In genomic region chr9:105876124-105876523, GRCm38 (mm10) we compare ENCODE assay signal across 24 mouse cellular contexts. TPM values are rescaled to one million over a fixed set of nuclear protein-coding genes. Genes with fewer than 3 reads are reported as not detected.
DNase-seq lines count a peak whose midpoint lies in the region; ATAC-seq and TF ChIP-seq lines count a peak whose summit lies in the region.
"Had no signal": no experiment of that assay in that cellular context is flagged by ENCODE, and none has a peak within 500 bp of the region (broad histone marks: within the 10 kb centered on the region; RNA-seq: fewer than 3 reads in every experiment).

No protein-coding gene starts in this region.

- no peaks in the 10 kb centered on the region for H3K36me3 ChIP-seq in midbrain, embryonic 14.5 days (ENCODE audit: control insufficient read depth, insufficient read depth, low read length)
- no peaks in the 10 kb centered on the region for H3K36me3 ChIP-seq in midbrain, embryonic 13.5 days
- H3K36me3 ChIP-seq in CH12.LX (replicated peaks in 1 of 2; ENCODE audit: control insufficient read depth in 1 of 2, insufficient read depth in 1 of 2, low read length in 1 of 2): no peaks in the 10 kb centered on the region
- no peaks in the 10 kb centered on the region for H3K36me3 ChIP-seq in kidney, adult 2 months (ENCODE audit: control insufficient read depth, insufficient read depth, low read length)
- H3K36me3 ChIP-seq: embryonic facial prominence, embryonic 12.5 days; G1E; heart, embryonic 12.5 days; hindbrain, embryonic 12.5 days had no signal

- peak; percentile 11 for DNase-seq in embryo, embryonic 10 days (ENCODE audit: low spot score)
- DNase-seq in embryo, embryonic 10.5 days (ENCODE audit: low spot score): no peak
- peak; percentile 23 for DNase-seq in midbrain, embryonic 14.5 days
- DNase-seq in CH12.LX (ENCODE audit: extremely low read depth) (no peak), ZHBTc4 (ENCODE audit: low read depth, low spot score) (peak; percentile 19)
- DNase-seq in kidney, postnatal 4 days: no peak
- DNase-seq in kidney, adult 2 months: no peak
- DNase-seq: adrenal gland, postnatal 14 days; B cell, adult 2 months; cerebellum, adult 18-20 months; cerebellum, adult 9-11 months; cerebellum, postnatal 36 days; embryo, embryonic 11 days; forebrain, postnatal 0 days; gastrocnemius, postnatal 14 days; heart, adult 2 months had no signal

- no peak overlapping the region for H3K4me3 ChIP-seq in midbrain, embryonic 14.5 days (replicated peaks; ENCODE audit: low read depth, low read length)
- no peak overlapping the region for H3K4me3 ChIP-seq in midbrain, embryonic 13.5 days (replicated peaks)
- no peak overlapping the region for H3K4me3 ChIP-seq in CH12.LX (replicated peaks in 1 of 3; ENCODE audit: low read depth in 2 of 3, low read length in 2 of 3, poor library complexity in 1 of 3)
- H3K4me3 ChIP-seq in kidney, adult 2 months (ENCODE audit: insufficient read depth, low read depth, low read length): no peak overlapping the region
- H3K4me3 ChIP-seq: embryonic facial prominence, embryonic 12.5 days; forebrain, embryonic 13.5 days; heart, adult 2 months; heart, embryonic 12.5 days; hindbrain, embryonic 12.5 days had no signal

- TF ChIP-seq RAD21 in CH12.LX (IDR thresholded peaks at IDR 0.05; ENCODE audit: low read depth, low read length): no peak

- H3K79me2 ChIP-seq in CH12.LX (replicated peaks; ENCODE audit: control insufficient read depth, extremely low read depth, insufficient read depth, poor library complexity, severe bottlenecking): no peaks in the 10 kb centered on the region

- no peak overlapping the region for H3K9ac ChIP-seq in midbrain, embryonic 14.5 days (replicated peaks; ENCODE audit: low read length)
- H3K9ac ChIP-seq in midbrain, embryonic 13.5 days (replicated peaks): no peak overlapping the region
- no peak overlapping the region for H3K9ac ChIP-seq in CH12.LX (ENCODE audit: insufficient read depth, low read depth)
- H3K9ac ChIP-seq: embryonic facial prominence, embryonic 12.5 days; forebrain, embryonic 13.5 days; forebrain, postnatal 0 days; heart, embryonic 12.5 days; hindbrain, embryonic 12.5 days had no signal

- H3K27me3 ChIP-seq in midbrain, embryonic 14.5 days (ENCODE audit: control insufficient read depth, insufficient read depth, low read length): no peaks in the 10 kb centered on the region
- no peaks in the 10 kb centered on the region for H3K27me3 ChIP-seq in midbrain, embryonic 13.5 days
- H3K27me3 ChIP-seq in CH12.LX (replicated peaks): peaks cover 58% of the 10 kb centered on the region
- no peaks in the 10 kb centered on the region for H3K27me3 ChIP-seq in kidney, adult 2 months (replicated peaks; ENCODE audit: control insufficient read depth, insufficient read depth, low read length)
- H3K27me3 ChIP-seq: embryonic facial prominence, embryonic 12.5 days; forebrain, embryonic 13.5 days; heart, embryonic 12.5 days; hindbrain, embryonic 12.5 days had no signal

- TF ChIP-seq CTCF in CH12.LX (conservative IDR thresholded peaks at IDR 0.05 in 1 of 2, IDR thresholded peaks at IDR 0.05 in 1 of 2; ENCODE audit: low read depth in 2 of 2, low read length in 2 of 2): no peak
- TF ChIP-seq CTCF in kidney, adult 2 months (conservative IDR thresholded peaks at IDR 0.05; ENCODE audit: insufficient read depth, insufficient read length, low read depth, low read length): no peak

- no peak for ATAC-seq in midbrain, embryonic 14.5 days (ENCODE audit: low FRiP score, low TSS enrichment)
- no peak for ATAC-seq in midbrain, embryonic 13.5 days
- ATAC-seq: activated CD4-positive, CD25-positive, alpha-beta regulatory T cell, adult 4 months; forebrain, embryonic 13.5 days; forebrain, postnatal 0 days; intestine, embryonic 16.5 days had no signal

- TF ChIP-seq POLR2A in CH12.LX (IDR thresholded peaks at IDR 0.05; ENCODE audit: low read depth, low read length): no peak
- TF ChIP-seq POLR2A in kidney, adult 2 months (IDR thresholded peaks at IDR 0.05; ENCODE audit: low read depth, low read length): no peak

- no peak for TF ChIP-seq EP300 in CH12.LX (IDR thresholded peaks at IDR 0.05; ENCODE audit: low read length)

- 84% methylated on average over 4 of the region's 4 CpGs for WGBS in midbrain, embryonic 14.5 days
- 87% methylated on average over 4 of the region's 4 CpGs for WGBS in midbrain, embryonic 13.5 days
- WGBS in kidney, adult 2 months: 89% methylated on average over 4 of the region's 4 CpGs

- no peaks in the 10 kb centered on the region for H3K4me1 ChIP-seq in midbrain, embryonic 14.5 days (ENCODE audit: control insufficient read depth, insufficient read depth, low read length)
- H3K4me1 ChIP-seq in midbrain, embryonic 13.5 days (replicated peaks): no peaks in the 10 kb centered on the region
- H3K4me1 ChIP-seq in CH12.LX (ENCODE audit: control insufficient read depth in 1 of 2, insufficient read depth in 2 of 2): no peaks in the 10 kb centered on the region
- no peaks in the 10 kb centered on the region for H3K4me1 ChIP-seq in kidney, adult 2 months (ENCODE audit: control insufficient read depth, insufficient read depth, low read length)
- H3K4me1 ChIP-seq: embryonic facial prominence, embryonic 12.5 days; forebrain, embryonic 13.5 days; hindbrain, embryonic 12.5 days had no signal

- dilution Hi-C loops in CH12.LX (cut with MboI; ENCODE audit: extremely low pct_ligation_motif_present, extremely low pct_unique_long_range_greater_than_20kb, low sequenced_read_pairs): no loop called here

- H3K4me2 ChIP-seq in midbrain, embryonic 14.5 days (ENCODE audit: low read length): no peak overlapping the region
- H3K4me2 ChIP-seq in midbrain, embryonic 13.5 days (replicated peaks): no peak overlapping the region
- H3K4me2 ChIP-seq in CH12.LX (ENCODE audit: insufficient read depth, low read depth, poor library complexity, severe bottlenecking): no peak overlapping the region
- H3K4me2 ChIP-seq: embryonic facial prominence, embryonic 12.5 days; forebrain, embryonic 13.5 days; heart, embryonic 12.5 days; hindbrain, embryonic 12.5 days had no signal

- in situ Hi-C loops in CH12.LX (cut with MboI; ENCODE audit: low pct_ligation_motif_present, low pct_unique_long_range_greater_than_20kb, low sequenced_read_pairs): no loop called here

- H3K27ac ChIP-seq in midbrain, embryonic 14.5 days (replicated peaks; ENCODE audit: low read depth, low read length): no peak overlapping the region
- no peak overlapping the region for H3K27ac ChIP-seq in midbrain, embryonic 13.5 days
- H3K27ac ChIP-seq in CH12.LX (ENCODE audit: insufficient read depth, low read depth): no peak overlapping the region
- no peak overlapping the region for H3K27ac ChIP-seq in kidney, adult 2 months (ENCODE audit: insufficient read depth, low read depth, low read length)
- H3K27ac ChIP-seq: embryonic facial prominence, embryonic 12.5 days; forebrain, embryonic 13.5 days; heart, adult 2 months; hindbrain, embryonic 12.5 days had no signal

- no peaks in the 10 kb centered on the region for H3K9me3 ChIP-seq in midbrain, embryonic 14.5 days (ENCODE audit: control insufficient read depth, low read length)
- H3K9me3 ChIP-seq in midbrain, embryonic 13.5 days: no peaks in the 10 kb centered on the region
- no peaks in the 10 kb centered on the region for H3K9me3 ChIP-seq in CH12.LX (replicated peaks; ENCODE audit: low read length)
- H3K9me3 ChIP-seq: embryonic facial prominence, embryonic 12.5 days; forebrain, embryonic 13.5 days; heart, embryonic 12.5 days; hindbrain, embryonic 12.5 days had no signal

TF ChIP-seq in CH12.LX, 34 proteins besides CTCF, POLR2A, EP300 and RAD21:
- TF ChIP-seq HCFC1 (IDR thresholded peaks at IDR 0.05; ENCODE audit: low read depth, low read length) (no peak), UBTF (IDR thresholded peaks at IDR 0.05; ENCODE audit: low read depth, low read length) (no peak), USF1 (IDR thresholded peaks at IDR 0.05; ENCODE audit: low read depth, low read length) (no peak), SIN3A (IDR thresholded peaks at IDR 0.05; ENCODE audit: low read length) (no peak), CHD2 (IDR thresholded peaks at IDR 0.05; ENCODE audit: low read length) (peak; percentile 40; the same call in 1 of the 2 replicates)

RNA-seq across cellular contexts. Expression of gene Col6a6, which starts 48.2 kb away (rescaled TPM):
- 0.08 and 0.09 TPM in 2 replicates for polyA plus RNA-seq in midbrain, embryonic 14.5 days (2014; fragmentation: Nextera tagmentation; extraction: Ambion mirVana)
- 0.06 and 0.09 TPM in 2 replicates for polyA plus RNA-seq in midbrain, embryonic 13.5 days (2015; fragmentation: Nextera tagmentation; extraction: Ambion mirVana)
- total RNA-seq in CH12.LX (2012; rRNA removed) (not detected in 2 replicates), CH12.LX (2014; rRNA removed) (not detected in 2 replicates)
- not detected in 2 replicates for polyA plus RNA-seq in CH12.LX (2012; ENCODE audit: insufficient read length, low read depth)
- polyA plus RNA-seq in kidney, adult 2 months (2012; rRNA removed): 0.19 and 0.28 TPM in 2 replicates
- polyA plus RNA-seq: activated CD4-positive, CD25-positive, alpha-beta regulatory T cell, adult 4 months; G1E had no signal

Comparison
In these comparisons a context has a peak if more than half of its experiments do, and no peak if none do; other contexts are left out.
1. DNase-seq: peak in embryo, embryonic 10 days (single experiment), midbrain, embryonic 14.5 days (single experiment) and ZHBTc4 (single experiment); none in embryo, embryonic 10.5 days (single experiment), CH12.LX (single experiment), kidney, postnatal 4 days (0 of 2) and kidney, adult 2 months (single experiment).